Mouse (Mus musculus): ENCODE data around the gene Tgm6. TPM values are rescaled to one million over a fixed set of nuclear protein-coding genes. Genes with fewer than 3 reads are reported as not detected.

Gene Tgm6
- polyA plus RNA-seq, 1 experiment from 2014 or later, result not detected

- WGBS, result 81% methylated on average over 3 of the region's 3 CpGs
- no peak overlapping the region for H3K9ac ChIP-seq
- ATAC-seq (replicated peaks; ENCODE audit: low FRiP score), result no peak
Observed at GRCm38 (mm10) chr2:130155171-130155570, 43.0 kb downstream of the Tgm6 start.

GRCm38 (mm10) chr2:130155851-130156250 is 43.6 kb downstream of the Tgm6 start:
- no peaks in the 10 kb centered on the region for H3K36me3 ChIP-seq

More at GRCm38 (mm10) chr2:130155171-130155570, 43.0 kb downstream of the Tgm6 start:
- Histone ChIP-seq H3K27ac (no peak overlapping the region), H3K4me1 (no peaks in the 10 kb centered on the region), H3K27me3 (no peaks in the 10 kb centered on the region), H3K4me3 (replicated peaks) (no peak overlapping the region), H3K36me3 (no peaks in the 10 kb centered on the region), H3K4me2 (no peak overlapping the region), H3K9me3 (replicated peaks) (no peaks in the 10 kb centered on the region)

GRCm38 (mm10) chr2:130157231-130158087 is 45.2 kb downstream of the Tgm6 start:
- Histone ChIP-seq H3K27ac (no peak overlapping the region), H3K4me3 (replicated peaks) (no peak overlapping the region), H3K9me3 (replicated peaks) (no peaks in the 10 kb centered on the region), H3K9ac (no peak overlapping the region), H3K27me3 (no peaks in the 10 kb centered on the region), H3K4me2 (no peak overlapping the region), H3K36me3 (no peaks in the 10 kb centered on the region), H3K4me1 (no peaks in the 10 kb centered on the region)
- no peak for ATAC-seq (replicated peaks; ENCODE audit: low FRiP score)
- WGBS, result 76% methylated on average over 14 of the region's 14 CpGs

More at GRCm38 (mm10) chr2:130155851-130156250, 43.6 kb downstream of the Tgm6 start:
- Histone ChIP-seq H3K27me3 (no peaks in the 10 kb centered on the region), H3K27ac (no peak overlapping the region), H3K9ac (no peak overlapping the region), H3K4me1 (no peaks in the 10 kb centered on the region), H3K4me2 (no peak overlapping the region), H3K4me3 (replicated peaks) (no peak overlapping the region), H3K9me3 (replicated peaks) (no peaks in the 10 kb centered on the region)
- no peak for ATAC-seq (replicated peaks; ENCODE audit: low FRiP score)

GRCm38 (mm10) chr2:130158088-130158437 is 45.8 kb downstream of the Tgm6 start:
- 55% methylated on average over 4 of the region's 4 CpGs for WGBS
- Histone ChIP-seq H3K9ac (no peak overlapping the region), H3K4me2 (no peak overlapping the region), H3K9me3 (replicated peaks) (no peaks in the 10 kb centered on the region), H3K36me3 (no peaks in the 10 kb centered on the region), H3K27me3 (no peaks in the 10 kb centered on the region), H3K4me1 (no peaks in the 10 kb centered on the region), H3K4me3 (replicated peaks) (no peak overlapping the region), H3K27ac (no peak overlapping the region)
- ATAC-seq (replicated peaks; ENCODE audit: low FRiP score), result no peak

GRCm38 (mm10) chr2:130162701-130163100 is 50.5 kb downstream of the Tgm6 start:
- WGBS, result 82% methylated on average over 5 of the region's 5 CpGs

GRCm38 (mm10) chr2:130166311-130167214 is 54.3 kb downstream of the Tgm6 start:
- no peak overlapping the region for H3K4me2 ChIP-seq
- H3K36me3 ChIP-seq, result peaks cover 51% of the 10 kb centered on the region
- H3K4me3 ChIP-seq (replicated peaks), result no peak overlapping the region
- H3K4me1 ChIP-seq, result no peaks in the 10 kb centered on the region
- no peak overlapping the region for H3K27ac ChIP-seq
- no peaks in the 10 kb centered on the region for H3K27me3 ChIP-seq
- 70% methylated on average over 9 of the region's 9 CpGs for WGBS
- peak; percentile 43 for ATAC-seq (replicated peaks; ENCODE audit: low FRiP score)
- H3K9ac ChIP-seq, result no peak overlapping the region
- H3K9me3 ChIP-seq (replicated peaks), result no peaks in the 10 kb centered on the region

More at GRCm38 (mm10) chr2:130162701-130163100, 50.5 kb downstream of the Tgm6 start:
- Histone ChIP-seq H3K36me3 (peaks cover 19% of the 10 kb centered on the region; the same call in 1 of the 2 replicates), H3K27me3 (no peaks in the 10 kb centered on the region), H3K27ac (no peak overlapping the region), H3K4me3 (replicated peaks) (no peak overlapping the region), H3K9ac (no peak overlapping the region), H3K9me3 (replicated peaks) (no peaks in the 10 kb centered on the region), H3K4me1 (no peaks in the 10 kb centered on the region), H3K4me2 (no peak overlapping the region)
- ATAC-seq (replicated peaks; ENCODE audit: low FRiP score), result no peak

- Histone ChIP-seq H3K4me2 (no peak overlapping the region), H3K27me3 (no peaks in the 10 kb centered on the region), H3K9me3 (replicated peaks) (no peaks in the 10 kb centered on the region), H3K27ac (no peak overlapping the region), H3K4me1 (no peaks in the 10 kb centered on the region), H3K9ac (no peak overlapping the region), H3K36me3 (peaks cover 64% of the 10 kb centered on the region), H3K4me3 (replicated peaks) (no peak overlapping the region)
- WGBS, result 60% methylated on average over 3 of the region's 3 CpGs
- ATAC-seq (replicated peaks; ENCODE audit: low FRiP score), result no peak
Observed at GRCm38 (mm10) chr2:130167861-130168260, 55.6 kb downstream of the Tgm6 start.

GRCm38 (mm10) chr2:130171674-130172073 is 59.5 kb downstream of the Tgm6 start:
- Histone ChIP-seq H3K9ac (no peak overlapping the region), H3K27me3 (no peaks in the 10 kb centered on the region), H3K4me1 (peaks cover 3% of the 10 kb centered on the region), H3K4me2 (no peak overlapping the region), H3K36me3 (peaks cover 89% of the 10 kb centered on the region), H3K4me3 (replicated peaks) (no peak overlapping the region), H3K9me3 (replicated peaks) (no peaks in the 10 kb centered on the region), H3K27ac (no peak overlapping the region)
- no peak for ATAC-seq (replicated peaks; ENCODE audit: low FRiP score)
- 66% methylated on average over 2 of the region's 2 CpGs for WGBS

- 54% methylated on average over 8 of the region's 8 CpGs for WGBS
- Histone ChIP-seq H3K9me3 (replicated peaks) (no peaks in the 10 kb centered on the region), H3K4me3 (replicated peaks) (peak overlapping the region; percentile 99), H3K27ac (no peak overlapping the region), H3K36me3 (peaks cover 53% of the 10 kb centered on the region), H3K9ac (peak overlapping the region; percentile 100; the same call in 1 of the 2 replicates), H3K4me1 (peaks cover 20% of the 10 kb centered on the region), H3K4me2 (peak overlapping the region; percentile 82), H3K27me3 (no peaks in the 10 kb centered on the region)
- no peak for ATAC-seq (replicated peaks; ENCODE audit: low FRiP score)
Observed at GRCm38 (mm10) chr2:130176820-130177219, 64.6 kb downstream of the Tgm6 start.

- ATAC-seq (replicated peaks; ENCODE audit: low FRiP score), result no peak
- no peaks in the 10 kb centered on the region for H3K27me3 ChIP-seq
- H3K9me3 ChIP-seq (replicated peaks), result no peaks in the 10 kb centered on the region
- H3K4me2 ChIP-seq, result peak overlapping the region; percentile 82
- H3K36me3 ChIP-seq, result peaks cover 37% of the 10 kb centered on the region
- H3K4me1 ChIP-seq, result peaks cover 20% of the 10 kb centered on the region
- H3K9ac ChIP-seq, result peak overlapping the region; percentile 100
- H3K27ac ChIP-seq, result peak overlapping the region; percentile 97
- H3K4me3 ChIP-seq (replicated peaks), result peak overlapping the region; percentile 99
- WGBS, result 0% methylated on average over 11 of the region's 11 CpGs
Observed at GRCm38 (mm10) chr2:130178381-130178705, 66.1 kb downstream of the Tgm6 start.

- peak within 1 kb of the TSS; percentile 100 for H3K9ac ChIP-seq
- H3K4me1 ChIP-seq, result peaks cover 20% of the 10 kb centered on the region
- H3K36me3 ChIP-seq, result peaks cover 32% of the 10 kb centered on the region
- H3K4me3 ChIP-seq (replicated peaks), result peak within 1 kb of the TSS; percentile 99
- peak; percentile 92 for ATAC-seq (replicated peaks; ENCODE audit: low FRiP score)
- WGBS, result under 1% methylated on average over 81 of the region's 81 CpGs
- H3K4me2 ChIP-seq, result peak within 1 kb of the TSS; percentile 82
- no peaks in the 10 kb centered on the region for H3K27me3 ChIP-seq
- no peaks in the 10 kb centered on the region for H3K9me3 ChIP-seq (replicated peaks)
- peak within 1 kb of the TSS; percentile 97 for H3K27ac ChIP-seq
Observed at GRCm38 (mm10) chr2:130178706-130179506, 66.7 kb downstream of the Tgm6 start, which contains the start of gene Snrpb. Snrpb (minus strand) TSS chr2:130179403.

Data from kidney, embryonic 15.5 days (tissue).